Mouse (Mus musculus) C2C12 (cell line): ENCODE measurements around the gene Rnf111. TPM values are rescaled to one million over a fixed set of nuclear protein-coding genes. Genes with fewer than 3 reads are reported as not detected.

ENCODE experiments used
- H3K27me3 ChIP-seq: one replicate; pipeline ENCODE4 v1.6.1; 2011; ENCODE audit not compliant: control insufficient read depth, insufficient read depth, insufficient read length
- H3K36me3 ChIP-seq: one replicate; pipeline ENCODE4 v1.6.1; 2011; ENCODE audit not compliant: control insufficient read depth, insufficient read depth
- H3K4me3 ChIP-seq: one replicate; pipeline ENCODE4 v1.5.1; 2011; ENCODE audit warnings: mild to moderate bottlenecking, control low read depth; ENCODE audit not compliant: poor library complexity, insufficient read depth, severe bottlenecking
- H3K79me2 ChIP-seq: one replicate; pipeline ENCODE4 v1.6.1; 2011; ENCODE audit not compliant: control insufficient read depth, insufficient read depth
- H3K79me3 ChIP-seq: one replicate; pipeline ENCODE4 v1.6.1; 2011; ENCODE audit warnings: low read depth, control low read depth
- H3ac ChIP-seq: one replicate; pipeline ENCODE3; 2011; ENCODE audit warnings: low read depth; ENCODE audit not compliant: control insufficient read depth, insufficient read length
- CEBPB ChIP-seq: IDR thresholded peaks from one replicate; pipeline ENCODE4 v1.6.1; 2011; ENCODE audit warnings: low read depth, mild to moderate bottlenecking, control low read depth, moderate library complexity
- CTCF ChIP-seq: IDR thresholded peaks from one replicate; pipeline ENCODE4 v1.5.1; 2011; ENCODE audit not compliant: control insufficient read depth, insufficient read depth, insufficient read length
- FOSL1 ChIP-seq: IDR thresholded peaks from one replicate; pipeline ENCODE4 v1.8.0; 2011; ENCODE audit warnings: mild to moderate bottlenecking, low read length; ENCODE audit not compliant: poor library complexity, insufficient read depth, severe bottlenecking
- MAX ChIP-seq: IDR thresholded peaks from one replicate; pipeline ENCODE4 v1.6.1; 2011; ENCODE audit warnings: mild to moderate bottlenecking, control low read depth
- MYOD1 ChIP-seq: IDR thresholded peaks from one replicate; pipeline ENCODE4 v1.6.1; 2011; ENCODE audit warnings: low read depth; ENCODE audit not compliant: control insufficient read depth, insufficient read length
- MYOG ChIP-seq: IDR thresholded peaks from one replicate; pipeline ENCODE4 v1.6.1; 2011; ENCODE audit not compliant: control insufficient read depth, insufficient read length; ENCODE audit errors: extremely low read depth
- USF1 ChIP-seq: IDR thresholded peaks from one replicate; pipeline ENCODE4 v1.6.1; 2011; ENCODE audit warnings: low read depth, mild to moderate bottlenecking, control low read depth, moderate library complexity
- polyA plus RNA-seq: library from polyadenylated mRNA; unstranded; fragments of >200 nt; fragmentation: generic; extraction: Trizol; gene quantifications from one replicate; pipeline ENCODE4 v1.2.1, GENCODE M21; 2012; ENCODE audit warnings: missing spikeins

Rnf111 gene
- polyA plus RNA-seq, 1 experiment, result 10.4 TPM

DNA sequence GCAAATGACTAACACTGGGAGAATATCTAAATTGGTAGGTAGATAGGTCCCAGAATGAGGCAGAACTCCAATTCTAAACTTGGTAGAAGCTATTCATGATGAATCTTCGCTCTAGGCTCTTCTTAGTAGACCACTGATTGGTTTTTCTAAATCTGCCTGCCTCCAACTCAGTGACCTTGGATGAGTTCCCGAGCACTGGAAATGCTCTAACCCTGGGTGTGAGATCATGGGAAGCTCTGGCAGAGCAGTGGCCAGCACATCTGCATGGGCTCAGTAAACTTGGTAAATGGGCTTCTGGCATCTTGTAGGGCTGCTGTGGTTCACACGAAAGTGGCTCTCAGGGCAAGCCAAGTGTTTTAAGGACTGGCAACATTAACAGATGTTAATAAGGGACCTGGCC, 96.9 kb downstream of the Rnf111 start:
- H3K79me3 ChIP-seq, result no peaks in the 10 kb centered on the region
- peaks cover 15% of the 10 kb centered on the region for H3K36me3 ChIP-seq
- TF ChIP-seq MYOG, result no peak
- TF ChIP-seq FOSL1, result no peak
- no peak for TF ChIP-seq CEBPB
- no peak for TF ChIP-seq MAX
- TF ChIP-seq MYOD1, result no peak
- TF ChIP-seq USF1, result no peak
- TF ChIP-seq CTCF, result no peak
- H3K27me3 ChIP-seq, result no peaks in the 10 kb centered on the region
- no peak overlapping the region for H3K4me3 ChIP-seq
- no peaks in the 10 kb centered on the region for H3K79me2 ChIP-seq
- no peak overlapping the region for H3ac ChIP-seq

DNA sequence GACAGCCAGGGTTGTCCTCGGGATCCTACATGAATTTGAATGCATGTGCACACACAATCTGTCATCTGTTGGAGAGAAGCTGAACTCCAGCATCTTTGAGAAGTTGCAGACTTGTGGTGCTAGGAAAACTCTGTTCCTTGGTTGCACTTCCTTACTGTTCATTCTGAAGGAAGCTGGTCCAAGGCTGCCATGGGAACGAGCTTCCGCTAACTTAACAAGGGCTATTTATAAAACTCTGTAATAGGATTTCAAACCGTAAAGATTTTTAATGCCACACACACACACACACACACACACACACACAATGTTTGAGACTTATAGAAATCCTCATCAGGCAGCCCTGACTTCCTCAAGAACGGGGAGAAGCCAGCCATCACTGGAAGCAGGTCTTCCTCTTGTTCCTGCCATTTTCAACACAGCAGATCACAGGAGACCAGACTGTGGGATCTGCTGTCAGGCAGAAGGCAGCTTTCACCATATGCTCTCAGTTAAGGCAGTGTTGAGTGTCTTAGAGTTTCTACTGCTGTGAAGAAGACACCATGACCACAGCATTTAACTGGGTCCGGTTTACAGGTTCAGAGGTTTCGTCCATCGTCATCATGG, 101.5 kb downstream of the Rnf111 start:
- no peaks in the 10 kb centered on the region for H3K79me3 ChIP-seq
- peaks cover 24% of the 10 kb centered on the region for H3K36me3 ChIP-seq
- H3ac ChIP-seq, result no peak overlapping the region
- no peaks in the 10 kb centered on the region for H3K27me3 ChIP-seq
- H3K79me2 ChIP-seq, result no peaks in the 10 kb centered on the region
- H3K4me3 ChIP-seq, result no peak overlapping the region
- no peak for TF ChIP-seq CTCF
- no peak for TF ChIP-seq MAX
- TF ChIP-seq CEBPB, result no peak
- TF ChIP-seq MYOD1, result no peak
- TF ChIP-seq MYOG, result no peak

DNA sequence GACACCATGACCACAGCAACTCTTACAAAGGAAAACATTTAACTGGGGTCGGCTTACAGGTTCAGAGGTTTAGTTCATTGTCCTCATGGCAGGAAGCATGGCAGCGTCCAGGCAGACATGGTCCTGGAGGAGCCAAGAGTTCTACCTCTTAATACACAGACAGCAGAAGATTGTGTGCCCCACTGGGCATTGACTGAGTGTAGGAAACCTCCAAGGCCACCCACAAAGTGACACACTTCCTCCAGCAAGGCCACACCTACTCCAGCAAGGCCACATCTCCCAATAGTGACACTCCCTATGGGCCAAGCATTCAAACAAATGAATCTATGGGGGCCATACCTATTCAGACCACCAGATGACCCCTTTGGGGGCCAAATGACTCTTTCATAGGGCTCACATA, 107.4 kb downstream of the Rnf111 start:
- TF ChIP-seq CEBPB (no peak), MAX (no peak), CTCF (no peak), USF1 (no peak), MYOG (no peak), FOSL1 (no peak), MYOD1 (no peak)
- Histone ChIP-seq H3K4me3 (no peak overlapping the region), H3K27me3 (no peaks in the 10 kb centered on the region), H3K36me3 (peaks cover 36% of the 10 kb centered on the region), H3K79me2 (no peaks in the 10 kb centered on the region), H3ac (no peak overlapping the region), H3K79me3 (no peaks in the 10 kb centered on the region)

DNA sequence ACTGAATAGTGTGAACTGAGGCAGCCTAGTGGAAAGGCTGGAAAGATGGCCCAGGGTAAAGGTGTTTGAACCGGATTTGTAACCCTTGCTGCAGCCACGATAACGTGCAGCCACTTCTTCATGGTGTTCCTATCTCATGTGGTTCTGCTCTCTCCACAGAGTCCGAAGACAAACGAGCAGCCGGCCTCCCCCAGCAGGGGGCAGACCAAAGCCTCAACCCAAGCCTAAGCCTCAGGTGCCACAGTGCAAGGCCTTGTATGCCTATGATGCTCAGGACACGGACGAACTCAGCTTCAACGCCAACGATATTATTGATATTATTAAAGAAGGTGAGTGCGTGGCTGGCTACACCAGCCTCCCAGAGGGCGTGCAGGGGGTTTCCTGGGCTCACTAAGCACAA, 107.9 kb downstream of the Rnf111 start:
- Histone ChIP-seq H3K36me3 (peaks cover 38% of the 10 kb centered on the region), H3K79me2 (no peaks in the 10 kb centered on the region), H3K79me3 (no peaks in the 10 kb centered on the region), H3ac (no peak overlapping the region), H3K4me3 (no peak overlapping the region), H3K27me3 (no peaks in the 10 kb centered on the region)
- no peak for TF ChIP-seq CEBPB
- no peak for TF ChIP-seq CTCF
- no peak for TF ChIP-seq FOSL1
- TF ChIP-seq MYOG, result no peak
- no peak for TF ChIP-seq MAX
- TF ChIP-seq USF1, result no peak
- TF ChIP-seq MYOD1, result no peak

DNA sequence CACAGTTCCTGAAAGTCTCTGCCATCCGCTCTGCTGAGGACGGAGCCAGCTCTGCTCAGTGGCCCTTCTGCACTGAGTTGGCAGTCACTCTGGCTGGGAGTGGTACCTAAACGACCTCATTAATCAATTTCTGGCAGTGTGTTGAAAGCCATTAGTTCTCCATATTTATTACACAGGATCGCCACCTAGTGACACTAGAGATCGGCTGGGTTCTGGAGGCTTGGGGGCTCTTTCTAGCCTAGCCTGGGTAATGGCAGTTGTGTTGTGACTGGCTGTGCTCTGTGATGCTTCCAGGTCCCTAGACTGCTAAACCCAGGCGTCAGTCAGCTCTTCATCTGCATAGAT, 111.0 kb downstream of the Rnf111 start:
- no peak overlapping the region for H3K4me3 ChIP-seq
- H3K79me3 ChIP-seq, result no peaks in the 10 kb centered on the region
- TF ChIP-seq FOSL1 (no peak), CTCF (no peak)
- no peak overlapping the region for H3ac ChIP-seq
- peaks cover 29% of the 10 kb centered on the region for H3K36me3 ChIP-seq
- no peaks in the 10 kb centered on the region for H3K79me2 ChIP-seq
- no peaks in the 10 kb centered on the region for H3K27me3 ChIP-seq

DNA sequence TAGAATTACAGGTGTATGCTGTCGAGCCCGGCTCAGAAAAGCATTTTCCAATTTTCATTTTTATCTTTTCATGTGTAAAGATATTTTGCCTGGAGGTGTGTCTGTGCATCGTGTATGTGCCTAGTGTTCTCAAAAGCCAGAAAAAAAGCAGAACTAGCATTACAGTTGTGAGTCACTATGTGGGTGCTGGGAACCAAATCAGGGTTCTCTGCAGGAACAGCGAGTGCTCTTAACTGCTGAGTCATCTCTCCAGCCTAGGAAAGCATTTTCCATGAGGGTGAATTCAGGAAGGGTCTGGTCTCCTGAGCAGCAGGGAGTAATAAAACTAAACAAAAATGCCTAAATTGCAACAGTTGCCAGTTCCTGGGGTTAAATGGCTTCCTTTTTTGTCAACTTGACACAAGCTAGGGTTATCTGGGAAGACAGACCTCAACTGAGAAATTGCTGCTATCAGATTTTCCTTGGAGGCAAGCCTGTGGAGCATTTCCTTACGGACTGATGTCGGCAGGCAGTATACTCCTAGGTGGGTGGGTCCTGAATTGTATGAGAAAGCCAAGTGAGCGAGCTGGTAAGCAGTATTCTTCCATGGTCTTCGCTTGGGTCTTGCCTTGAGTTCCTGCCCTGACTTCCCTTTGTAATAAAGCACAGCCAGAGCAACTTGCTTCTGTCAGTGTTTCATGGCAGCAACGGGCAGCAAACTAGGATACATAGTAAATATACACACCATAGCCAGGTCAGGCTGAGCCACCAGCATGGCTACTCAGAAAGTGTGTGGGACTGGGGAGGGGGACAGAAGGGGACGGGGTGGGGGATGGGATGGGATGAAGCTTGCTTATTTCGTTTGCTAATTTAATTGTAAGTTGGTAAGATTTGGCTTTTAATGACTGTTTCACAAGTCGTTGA, 111.6 kb downstream of the Rnf111 start:
- TF ChIP-seq CEBPB, result no peak
- no peak for TF ChIP-seq MYOG
- TF ChIP-seq USF1, result no peak
- TF ChIP-seq MYOD1, result no peak
- no peak for TF ChIP-seq MAX
- no peak for TF ChIP-seq CTCF
- TF ChIP-seq FOSL1, result no peak
- Histone ChIP-seq H3K27me3 (no peaks in the 10 kb centered on the region), H3K79me3 (no peaks in the 10 kb centered on the region), H3ac (no peak overlapping the region), H3K36me3 (peaks cover 33% of the 10 kb centered on the region), H3K79me2 (no peaks in the 10 kb centered on the region), H3K4me3 (no peak overlapping the region)
